Mouse (Mus musculus) midbrain, embryonic 10.5 days (tissue): ENCODE measurements at regions not wholly inside any gene's neighbourhood (a gene's known extent, or its start where the extent isn't known, plus 50 kb on each side); places are given as distances from the start of the nearest gene placed in this dataset.

Experiments used
- DNase-seq: peaks from one replicate; pipeline ENCODE4 v3.0.0-alpha.2; 2017; ENCODE audit warnings: low spot score
- H3K27ac ChIP-seq: fragments of 300-500 bp; sonication (generic); replicated peaks from 2 replicates; pipeline ENCODE4 v1.5.1; 2016; ENCODE audit warnings: mild to moderate bottlenecking
- H3K27me3 ChIP-seq: fragments of 300-500 bp; sonication (generic); 2 replicates; pipeline ENCODE4 v1.6.1; 2016; ENCODE audit warnings: low read depth, mild to moderate bottlenecking; ENCODE audit not compliant: poor library complexity, severe bottlenecking
- H3K36me3 ChIP-seq: fragments of 300-500 bp; sonication (generic); 2 replicates; pipeline ENCODE4 v1.6.1; 2016; ENCODE audit warnings: mild to moderate bottlenecking, moderate library complexity
- H3K4me1 ChIP-seq: fragments of 300-500 bp; sonication (generic); 2 replicates; pipeline ENCODE4 v1.6.1; 2016
- H3K4me3 ChIP-seq: fragments of 300-500 bp; sonication (generic); 2 replicates; pipeline ENCODE4 v1.5.1; 2016; ENCODE audit warnings: mild to moderate bottlenecking, moderate library complexity
- H3K9me3 ChIP-seq: fragments of 300-500 bp; sonication (generic); replicated peaks from 2 replicates; pipeline ENCODE4 v1.6.1; 2016; ENCODE audit warnings: mild to moderate bottlenecking
- WGBS: fragments of 180-500 bp; shearing (Covaris S2); methylation state at CpG from one replicate; pipeline ENCODE4 v1.1.7; 2016; 5-methylcytosine and 5-hydroxymethylcytosine counted together

DNA sequence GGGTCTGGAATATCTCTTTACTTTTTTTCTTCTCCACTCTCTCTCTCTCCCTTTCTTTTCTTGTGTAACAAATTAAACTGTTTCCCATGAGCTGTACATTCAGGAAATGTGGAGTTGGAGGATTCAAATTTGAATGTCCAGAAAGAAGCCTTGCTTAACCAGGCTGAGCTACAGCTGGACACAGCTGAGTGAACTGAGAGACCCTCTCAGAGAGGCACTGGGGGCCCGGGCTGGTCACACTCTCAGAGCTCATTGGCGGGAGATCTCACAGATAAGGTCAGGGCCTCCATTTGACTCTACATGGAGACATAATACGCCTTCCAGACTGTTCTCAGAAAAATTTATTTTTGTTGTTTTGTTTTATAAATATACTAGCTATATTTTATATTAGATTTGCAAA, 49.9 kb upstream of the Frem1 start:
- peaks cover 12% of the 10 kb centered on the region for H3K4me1 ChIP-seq
- no peak for DNase-seq
- H3K27ac ChIP-seq = no peak overlapping the region
- no peaks in the 10 kb centered on the region for H3K27me3 ChIP-seq
- 74% methylated on average over 3 of the region's 3 CpGs for WGBS
- H3K36me3 ChIP-seq = no peaks in the 10 kb centered on the region
- H3K4me3 ChIP-seq = no peak overlapping the region
- H3K9me3 ChIP-seq = no peaks in the 10 kb centered on the region
